8 mouse cellular contexts compared by ENCODE assay signal in the genomic region with DNA sequence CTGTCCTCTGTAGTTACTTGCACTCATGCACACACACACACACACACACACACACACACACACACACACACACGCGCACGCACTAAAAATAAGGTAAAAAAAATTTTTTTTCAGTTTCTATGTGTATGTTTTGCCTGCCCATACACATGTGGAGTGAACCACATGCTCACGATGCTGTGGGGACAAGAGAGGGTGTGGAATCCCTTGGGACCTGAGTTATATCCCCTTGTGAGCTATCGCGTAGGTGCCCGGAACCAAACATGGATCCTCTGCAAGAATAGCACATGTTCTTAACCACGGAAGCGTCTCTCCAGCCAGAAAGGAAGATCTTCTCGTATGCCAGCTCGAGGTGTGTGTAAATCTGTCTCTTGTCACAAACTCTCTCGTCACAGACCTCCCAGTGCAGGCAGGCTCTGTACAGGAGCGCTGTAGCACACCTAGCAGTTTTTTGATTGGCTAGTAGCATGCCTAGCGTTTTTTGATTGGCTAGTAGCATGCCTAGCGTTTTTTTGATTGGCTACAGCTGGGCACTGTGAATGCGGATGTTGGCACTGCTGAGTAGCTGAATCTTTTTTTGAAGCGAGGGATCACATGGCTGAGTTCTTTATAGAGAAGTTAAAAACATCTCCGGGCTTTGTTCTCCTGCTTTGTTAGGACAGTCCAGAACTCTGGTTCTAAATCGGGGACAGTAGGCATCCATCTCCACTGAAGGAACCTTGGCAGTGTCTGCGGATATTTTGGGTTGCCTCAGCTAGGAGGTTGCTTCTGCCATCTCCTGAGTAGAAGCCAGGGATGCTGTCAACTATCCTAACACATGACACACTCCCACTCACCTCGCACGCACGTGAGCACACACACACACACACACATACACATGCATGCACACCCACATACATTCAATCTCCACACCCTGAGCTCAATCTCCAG. TPM values are rescaled to one million over a fixed set of nuclear protein-coding genes. Genes with fewer than 3 reads are reported as not detected.
DNase-seq lines count a peak whose midpoint lies in the region; ATAC-seq and TF ChIP-seq lines count a peak whose summit lies in the region.

No protein-coding gene starts in this region.

- peak; percentile 86 for ATAC-seq in limb, embryonic 11.5 days (ENCODE audit: insufficient number of reproducible peaks, low FRiP score, low TSS enrichment, low read depth)
- peak; percentile 95 for ATAC-seq in midbrain, embryonic 12.5 days (ENCODE audit: low FRiP score, low read depth)

- intact Hi-C loops in gastrocnemius, adult 2 months (cut with DNase I): no loop called here
- intact Hi-C loops in heart, adult 2 months (cut with DNase I): no loop called here

- H3K4me2 ChIP-seq in limb, embryonic 11.5 days (ENCODE audit: low read depth, severe bottlenecking): peak overlapping the region; percentile 31; the same call in 1 of the 2 replicates
- peak overlapping the region; percentile 41 for H3K4me2 ChIP-seq in midbrain, embryonic 12.5 days (replicated peaks)

- peak overlapping the region; percentile 63 for H3K4me3 ChIP-seq in gastrocnemius, adult 2 months
- H3K4me3 ChIP-seq in heart, adult 2 months: peak overlapping the region; percentile 35
- H3K4me3 ChIP-seq in kidney, adult 2 months (ENCODE audit: insufficient read depth, low read depth, low read length): peak overlapping the region; percentile 25; the same call in 1 of the 2 replicates
- H3K4me3 ChIP-seq in limb, embryonic 11.5 days (ENCODE audit: low read depth, low read length): no peak overlapping the region
- peak overlapping the region; percentile 26 for H3K4me3 ChIP-seq in midbrain, embryonic 12.5 days
- peak overlapping the region; percentile 59 for H3K4me3 ChIP-seq in spleen, adult 2 months (ENCODE audit: extremely low read depth, insufficient read depth, insufficient read length)

- no peaks in the 10 kb centered on the region for H3K79me2 ChIP-seq in heart, adult 2 months (replicated peaks; ENCODE audit: control insufficient read depth, insufficient read depth, low read length)

- H3K9me3 ChIP-seq in limb, embryonic 11.5 days (ENCODE audit: control insufficient read depth, low read length): no peaks in the 10 kb centered on the region
- H3K9me3 ChIP-seq in midbrain, embryonic 12.5 days: no peaks in the 10 kb centered on the region

- H3K4me1 ChIP-seq in heart, adult 2 months (ENCODE audit: control insufficient read depth, insufficient read depth, low read length): no peaks in the 10 kb centered on the region
- H3K4me1 ChIP-seq in kidney, adult 2 months (ENCODE audit: control insufficient read depth, insufficient read depth, low read length): no peaks in the 10 kb centered on the region
- H3K4me1 ChIP-seq in limb, embryonic 11.5 days (ENCODE audit: control insufficient read depth, insufficient read depth, low read length): no peaks in the 10 kb centered on the region
- H3K4me1 ChIP-seq in midbrain, embryonic 12.5 days: no peaks in the 10 kb centered on the region
- peaks cover 6% of the 10 kb centered on the region; the same call in 1 of the 2 replicates for H3K4me1 ChIP-seq in spleen, adult 2 months (ENCODE audit: control insufficient read depth, insufficient read depth, insufficient read length)

- H3K36me3 ChIP-seq in heart, adult 2 months (ENCODE audit: control insufficient read depth, insufficient read depth, low read length): no peaks in the 10 kb centered on the region
- no peaks in the 10 kb centered on the region for H3K36me3 ChIP-seq in kidney, adult 2 months (ENCODE audit: control insufficient read depth, insufficient read depth, low read length)
- H3K36me3 ChIP-seq in limb, embryonic 11.5 days (ENCODE audit: control insufficient read depth, insufficient read depth, low read length): no peaks in the 10 kb centered on the region
- no peaks in the 10 kb centered on the region for H3K36me3 ChIP-seq in midbrain, embryonic 12.5 days
- no peaks in the 10 kb centered on the region for H3K36me3 ChIP-seq in spleen, adult 2 months (ENCODE audit: control insufficient read depth, insufficient read depth, low read length)

- H3K27me3 ChIP-seq in heart, adult 2 months (ENCODE audit: control insufficient read depth, insufficient read depth, low read length): no peaks in the 10 kb centered on the region
- H3K27me3 ChIP-seq in kidney, adult 2 months (replicated peaks; ENCODE audit: control insufficient read depth, insufficient read depth, low read length): no peaks in the 10 kb centered on the region
- no peaks in the 10 kb centered on the region for H3K27me3 ChIP-seq in limb, embryonic 11.5 days (ENCODE audit: control insufficient read depth, insufficient read depth, low read length)
- H3K27me3 ChIP-seq in midbrain, embryonic 12.5 days: peaks cover 32% of the 10 kb centered on the region; the same call in 1 of the 2 replicates
- H3K27me3 ChIP-seq in spleen, adult 2 months (ENCODE audit: control insufficient read depth, insufficient read depth, low read length): no peaks in the 10 kb centered on the region

- H3K9ac ChIP-seq in heart, adult 2 months (ENCODE audit: low read depth, low read length): no peak overlapping the region
- no peak overlapping the region for H3K9ac ChIP-seq in limb, embryonic 11.5 days (ENCODE audit: low read length)
- no peak overlapping the region for H3K9ac ChIP-seq in midbrain, embryonic 12.5 days (replicated peaks)

- peak overlapping the region; percentile 46; the same call in 1 of the 2 replicates for H3K27ac ChIP-seq in gastrocnemius, adult 2 months
- H3K27ac ChIP-seq in heart, adult 2 months: peak overlapping the region; percentile 31
- no peak overlapping the region for H3K27ac ChIP-seq in kidney, adult 2 months (ENCODE audit: insufficient read depth, low read depth, low read length)
- H3K27ac ChIP-seq in limb, embryonic 11.5 days (replicated peaks; ENCODE audit: low read depth, low read length): no peak overlapping the region
- H3K27ac ChIP-seq in midbrain, embryonic 12.5 days (replicated peaks): no peak overlapping the region
- H3K27ac ChIP-seq in spleen, adult 2 months (ENCODE audit: insufficient read depth, low read length): peak overlapping the region; percentile 75

- 33% methylated on average over 23 of the region's 23 CpGs for WGBS in heart, adult 2 months
- WGBS in kidney, adult 2 months: 35% methylated on average over 23 of the region's 23 CpGs
- 53% methylated on average over 23 of the region's 23 CpGs for WGBS in limb, embryonic 11.5 days
- 59% methylated on average over 23 of the region's 23 CpGs for WGBS in midbrain, embryonic 12.5 days
- WGBS in spleen, adult 2 months: 14% methylated on average over 23 of the region's 23 CpGs

- no peak for TF ChIP-seq EP300 in heart, adult 2 months (IDR thresholded peaks at IDR 0.05; ENCODE audit: insufficient read depth, low read depth, low read length)

- TF ChIP-seq CTCF in gastrocnemius, adult 2 months (IDR thresholded peaks at IDR 0.05): no peak
- TF ChIP-seq CTCF in heart, adult 2 months (IDR thresholded peaks at IDR 0.05): no peak
- TF ChIP-seq CTCF in kidney, adult 2 months (conservative IDR thresholded peaks at IDR 0.05; ENCODE audit: insufficient read depth, insufficient read length, low read depth, low read length): no peak
- TF ChIP-seq CTCF in spleen, adult 2 months (IDR thresholded peaks at IDR 0.05; ENCODE audit: extremely low read depth, insufficient read depth, insufficient read length, insufficient replicate concordance): no peak

- TF ChIP-seq POLR2A in heart, adult 2 months (IDR thresholded peaks at IDR 0.05; ENCODE audit: insufficient read depth, low read depth, low read length): 0 out of 2 replicates have a peak, but pooled peaks have one; percentile 12
- TF ChIP-seq POLR2A in kidney, adult 2 months (IDR thresholded peaks at IDR 0.05; ENCODE audit: low read depth, low read length): no peak
- TF ChIP-seq POLR2A in spleen, adult 2 months (IDR thresholded peaks at IDR 0.05; ENCODE audit: low read depth, low read length): no peak

- peak; percentile 68 for DNase-seq in gastrocnemius, adult 2 months
- no peak for DNase-seq in gastrocnemius, postnatal 10 days
- peak; percentile 87 for DNase-seq in embryo, embryonic 11 days
- peak; percentile 56 to 83 for DNase-seq in heart, adult 2 months
- DNase-seq in kidney, adult 2 months: peak; percentile 88
- DNase-seq in limb, embryonic 11.5 days (ENCODE audit: low spot score): peak; percentile 80
- DNase-seq in spleen, adult 2 months (ENCODE audit: low read depth in 1 of 2, low spot score in 2 of 2): peak; percentile 77 to 95

RNA-seq across cellular contexts. Expression of a gene that starts 52.4 kb away (rescaled TPM):
- total RNA-seq in gastrocnemius, adult 2 months (2021): 100 to 1,000 TPM in 1 of 2 experiments, 10 to 100 TPM in 1; 96.3 to 115 TPM
- total RNA-seq in gastrocnemius, postnatal 10 days (2021): 10 to 100 TPM; 54.0 to 54.2 TPM
- 10 to 100 TPM; 45.5 to 45.7 TPM for total RNA-seq in heart, adult 2 months (2021)
- polyA plus RNA-seq in heart, adult 2 months (2012; rRNA removed): 63.0 and 81.8 TPM in 2 replicates
- 42.6 and 44.8 TPM in 2 replicates for polyA plus RNA-seq in kidney, adult 2 months (2012; rRNA removed)
- polyA plus RNA-seq in limb, embryonic 11.5 days (2014; fragmentation: Nextera tagmentation; extraction: Ambion mirVana): 21.8 and 22.6 TPM in 2 replicates
- polyA plus RNA-seq in midbrain, embryonic 12.5 days (2016; fragmentation: Nextera tagmentation; extraction: Ambion mirVana): 4.1 and 6.6 TPM in 2 replicates
- 41.0 and 46.9 TPM in 2 replicates for polyA plus RNA-seq in spleen, adult 2 months (2012; rRNA removed)

Comparison
In these comparisons a context has a peak if more than half of its experiments do, and no peak if none do; other contexts are left out.
1. H3K27ac ChIP-seq: peak in gastrocnemius, adult 2 months (single experiment), heart, adult 2 months (single experiment) and spleen, adult 2 months (single experiment); none in kidney, adult 2 months (single experiment), limb, embryonic 11.5 days (single experiment) and midbrain, embryonic 12.5 days (single experiment).